Mouse (Mus musculus): Measurements from ENCODE around the gene Marc2. TPM values are rescaled to one million over a fixed set of nuclear protein-coding genes. Genes with fewer than 3 reads are reported as not detected.

Marc2 gene
- total RNA-seq, 2 experiments from 2014 or later, result 84.0 to 86.4 TPM

Small RNA genes lying within 50 kb of the gene (microRNA-seq; reads per million reads assigned to microRNA genes)
- gene Mir1981, result 329 reads per million, percentile 64 among the genes with 10 or more reads in this experiment

Other genes with a start within 250 kb of the Marc2 start
- 1 to 10 TPM; 1.2 to 1.4 TPM for gene Hlx, start 113.8 kb downstream of the Marc2 start, total RNA-seq (2021)
- gene Marc1, start 35.1 kb downstream of the Marc2 start, total RNA-seq (2021), result under 1 TPM in 1 of 2 experiments, not detected in 1; 0.28 TPM
- gene C130074G19Rik, start 36.8 kb upstream of the Marc2 start, total RNA-seq (2021), result 10 to 100 TPM; 14.0 to 16.5 TPM
- gene Mark1, start 153.1 kb upstream of the Marc2 start, total RNA-seq (2021), result 100 to 1,000 TPM; 110 to 118 TPM